Mouse (Mus musculus): ENCODE results near the gene Adamtsl2.

Gene Adamtsl2

DNA sequence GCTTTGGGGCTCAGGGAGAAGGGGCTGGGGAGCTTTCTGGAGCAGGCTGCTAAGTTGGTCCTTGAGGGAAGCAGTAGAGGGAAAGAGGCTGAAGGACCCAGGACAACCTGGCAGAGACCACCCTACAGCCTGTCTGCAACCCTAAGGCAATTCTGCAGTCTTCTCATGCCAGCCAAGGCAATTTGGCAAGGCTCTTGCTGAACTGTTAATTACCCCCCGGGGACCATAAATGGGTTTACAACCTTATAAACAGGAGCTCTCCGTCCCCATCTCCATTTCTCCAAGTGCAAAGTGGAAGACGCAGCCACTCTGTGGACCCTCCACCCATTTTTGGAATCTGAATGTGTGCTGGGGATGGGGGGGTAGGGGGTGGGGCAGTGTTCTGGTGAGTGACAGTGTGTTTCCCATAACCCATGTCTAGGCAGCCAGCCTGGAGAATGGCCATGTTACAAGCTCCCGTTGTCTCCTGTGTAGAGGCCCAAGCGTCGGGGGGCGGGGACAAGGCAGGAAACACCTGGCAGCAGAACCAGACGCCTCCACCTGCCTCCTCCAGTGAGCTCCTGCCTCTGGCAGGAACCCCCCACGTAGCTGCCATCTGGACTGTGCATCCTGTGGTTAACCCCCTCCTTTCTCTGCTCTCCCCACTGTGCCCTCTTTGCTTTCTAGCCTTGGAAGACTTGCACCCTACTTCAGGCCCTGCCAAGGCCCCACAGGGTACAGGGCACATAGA lies 42.6 kb downstream of the Adamtsl2 start:
- peak; percentile 32 for DNase-seq

DNA sequence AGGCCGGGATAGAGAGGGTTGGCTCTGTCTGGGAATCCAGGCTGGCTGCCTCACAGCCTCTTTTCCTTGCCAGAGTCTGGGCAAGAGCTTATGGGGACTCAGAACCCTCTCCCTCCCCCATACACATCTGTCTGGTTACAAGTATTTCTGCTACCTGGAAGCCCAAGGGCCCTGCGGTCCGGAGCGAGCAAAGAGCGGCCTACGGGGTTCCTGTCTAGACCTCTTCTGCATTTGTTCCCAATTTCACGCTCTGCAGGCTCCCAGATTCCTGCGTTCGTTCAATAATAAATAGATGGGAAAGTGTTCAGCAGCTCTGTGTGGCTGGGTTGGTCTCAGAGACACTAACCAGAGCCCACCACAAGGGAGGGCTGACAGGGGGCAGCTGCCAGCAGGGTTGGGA lies 43.4 kb downstream of the Adamtsl2 start:
- no peak for DNase-seq

DNA sequence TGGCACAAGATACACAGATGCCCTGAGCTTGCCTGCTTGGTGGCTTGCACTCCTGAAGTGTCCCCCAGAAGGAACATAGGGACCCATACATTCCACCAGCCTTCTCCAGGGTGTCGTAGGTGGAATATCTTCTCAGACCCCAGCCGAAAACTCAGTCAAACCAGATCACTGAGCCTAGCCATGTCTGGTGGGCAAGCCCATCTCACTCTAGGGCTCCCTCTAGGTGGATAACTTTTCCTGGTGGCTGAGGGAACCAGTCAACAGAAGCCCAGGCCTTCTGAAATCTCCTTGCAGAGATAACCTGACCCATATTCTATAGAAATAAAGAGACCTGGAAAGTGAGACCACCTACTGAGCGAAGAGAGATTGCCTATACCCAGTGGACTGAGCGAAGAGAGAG lies 43.9 kb downstream of the Adamtsl2 start:
- no peak for DNase-seq

DNA sequence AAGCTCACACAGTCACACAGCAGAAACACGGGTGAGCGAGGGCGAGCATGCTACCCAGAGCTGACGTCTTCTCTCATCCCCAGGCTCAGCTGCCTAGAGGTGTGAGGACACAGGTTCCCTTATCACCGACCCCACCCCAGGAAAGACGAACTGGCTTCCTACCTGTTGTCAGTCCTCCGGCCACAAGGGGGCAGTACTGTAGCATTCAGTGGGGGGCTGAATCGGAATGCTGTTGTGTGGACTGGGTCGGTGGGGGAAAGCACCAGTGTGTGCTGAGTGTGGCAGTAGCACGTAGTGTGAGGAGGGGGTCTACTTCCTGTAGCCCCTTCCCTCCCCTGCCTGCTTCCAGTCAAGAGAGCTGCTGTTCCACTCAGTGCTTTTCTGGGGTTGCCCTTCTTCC lies 46.8 kb downstream of the Adamtsl2 start:
- DNase-seq: peak; percentile 31

DNA sequence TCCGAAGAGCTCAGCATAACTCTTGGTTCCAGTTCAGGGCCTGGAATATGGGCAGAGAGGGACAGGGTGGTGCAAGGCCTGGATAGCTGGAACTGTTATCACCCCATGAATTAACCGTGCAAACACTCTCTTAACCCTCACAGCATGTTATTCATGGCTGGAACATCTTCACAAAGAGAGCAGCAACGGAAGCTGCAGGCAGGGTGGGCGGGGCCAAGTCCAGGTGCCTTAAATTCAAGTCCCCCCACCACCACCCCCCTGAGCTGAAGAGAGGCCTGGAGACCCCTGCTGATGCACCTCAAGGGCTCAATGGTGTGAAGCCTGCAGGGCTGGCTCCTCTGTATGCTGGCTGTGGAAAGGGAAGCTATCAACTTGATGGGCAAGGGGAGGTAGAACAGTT lies 47.3 kb downstream of the Adamtsl2 start:
- no peak for DNase-seq

DNA sequence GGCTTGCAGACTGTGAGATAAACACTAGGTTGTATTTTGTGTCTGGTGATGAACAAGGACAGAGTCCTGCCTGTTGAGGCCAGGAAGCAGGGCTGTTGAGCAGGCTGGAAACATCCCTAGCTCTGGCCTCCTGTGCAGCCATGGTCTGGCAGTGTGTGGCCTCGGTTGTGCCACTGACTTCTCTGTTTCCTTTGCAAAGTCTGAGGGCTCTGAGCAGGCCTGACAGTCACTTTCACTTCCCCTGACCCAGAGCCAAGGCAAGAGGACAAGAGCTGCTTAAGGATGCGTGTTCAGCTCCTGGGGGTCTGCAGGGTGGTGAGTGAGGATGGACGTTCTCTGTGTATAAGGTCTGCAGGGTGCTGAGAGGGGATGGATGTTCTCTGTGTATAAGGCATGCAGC lies 49.8 kb downstream of the Adamtsl2 start:
- DNase-seq: no peak

DNA sequence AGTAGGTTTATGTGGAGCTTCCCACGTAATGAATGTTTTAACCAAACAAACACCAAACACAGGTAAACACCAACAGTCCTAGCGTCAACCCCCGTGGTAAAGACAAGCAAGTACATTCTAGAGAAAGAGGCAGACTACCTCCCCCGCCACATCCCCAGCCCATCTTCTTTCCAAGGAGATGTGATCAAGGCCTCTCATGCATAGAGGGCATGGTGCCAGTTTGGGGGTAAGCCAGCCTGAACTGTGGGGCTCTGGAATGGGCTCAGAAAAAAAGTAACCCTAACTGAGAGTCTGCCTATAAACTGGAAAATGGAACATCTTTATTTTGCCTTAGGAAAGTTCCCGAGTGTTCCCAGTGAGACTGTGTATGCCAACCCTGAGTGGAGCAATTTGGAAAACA lies 56.8 kb downstream of the Adamtsl2 start:
- no peak for DNase-seq

DNA sequence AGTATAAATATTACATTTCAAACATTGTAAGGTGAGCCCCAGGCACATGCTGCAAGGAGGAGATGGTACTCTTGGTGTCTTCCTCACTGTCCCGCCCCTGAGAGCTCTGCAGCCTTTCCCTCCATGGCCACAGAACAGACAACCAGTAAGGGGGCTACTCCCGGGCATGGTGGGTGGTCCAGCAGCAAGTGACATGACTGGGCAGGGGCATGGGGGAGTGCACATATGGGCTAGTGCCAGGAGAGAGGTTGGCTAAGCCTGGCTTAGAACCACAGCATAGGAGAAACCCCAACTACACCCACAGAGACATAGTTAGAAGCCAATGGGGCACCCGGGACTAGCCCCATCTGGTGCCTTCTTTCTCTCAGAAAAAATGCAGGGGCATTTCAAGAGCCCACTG lies 57.2 kb downstream of the Adamtsl2 start:
- no peak for DNase-seq

DNA sequence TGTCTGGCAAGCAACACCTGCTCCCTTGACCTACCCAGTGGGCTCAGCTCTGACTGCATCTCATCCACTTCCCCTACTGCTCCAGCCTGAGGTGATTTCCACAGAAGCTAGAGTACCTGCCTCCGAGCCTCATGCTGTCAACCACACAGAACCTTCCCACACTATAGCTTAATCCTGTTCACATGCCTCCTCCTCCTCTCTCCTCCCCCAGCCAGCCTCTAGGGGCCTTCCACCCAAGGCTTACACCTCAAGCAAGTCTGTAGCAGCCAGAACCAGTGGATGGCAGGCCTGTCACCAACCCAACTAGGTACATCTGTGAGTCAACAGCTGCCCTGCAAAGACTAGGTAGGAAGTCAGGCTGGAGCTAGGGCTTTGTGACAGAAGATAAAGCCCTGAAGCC lies 57.6 kb downstream of the Adamtsl2 start:
- DNase-seq: no peak

DNA sequence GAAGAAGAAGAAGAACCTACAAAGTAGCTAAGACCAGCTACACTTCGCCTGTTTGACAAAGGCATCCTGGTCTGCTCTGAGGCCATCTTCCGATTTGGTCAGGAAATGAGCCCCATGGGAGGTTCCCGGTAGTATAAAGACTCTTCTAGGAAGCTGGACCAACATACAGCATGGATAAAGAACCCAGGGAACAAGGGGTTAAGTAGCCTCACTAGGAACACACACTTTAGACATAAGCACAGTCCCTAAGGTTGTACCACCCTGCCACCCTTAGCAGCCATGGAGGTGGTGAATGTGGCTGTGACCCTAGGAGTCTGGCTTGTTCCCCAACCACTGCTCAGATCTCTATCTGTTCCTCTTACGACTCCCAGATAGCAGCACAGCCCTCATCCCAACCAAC lies 59.2 kb downstream of the Adamtsl2 start:
- DNase-seq: no peak

DNA sequence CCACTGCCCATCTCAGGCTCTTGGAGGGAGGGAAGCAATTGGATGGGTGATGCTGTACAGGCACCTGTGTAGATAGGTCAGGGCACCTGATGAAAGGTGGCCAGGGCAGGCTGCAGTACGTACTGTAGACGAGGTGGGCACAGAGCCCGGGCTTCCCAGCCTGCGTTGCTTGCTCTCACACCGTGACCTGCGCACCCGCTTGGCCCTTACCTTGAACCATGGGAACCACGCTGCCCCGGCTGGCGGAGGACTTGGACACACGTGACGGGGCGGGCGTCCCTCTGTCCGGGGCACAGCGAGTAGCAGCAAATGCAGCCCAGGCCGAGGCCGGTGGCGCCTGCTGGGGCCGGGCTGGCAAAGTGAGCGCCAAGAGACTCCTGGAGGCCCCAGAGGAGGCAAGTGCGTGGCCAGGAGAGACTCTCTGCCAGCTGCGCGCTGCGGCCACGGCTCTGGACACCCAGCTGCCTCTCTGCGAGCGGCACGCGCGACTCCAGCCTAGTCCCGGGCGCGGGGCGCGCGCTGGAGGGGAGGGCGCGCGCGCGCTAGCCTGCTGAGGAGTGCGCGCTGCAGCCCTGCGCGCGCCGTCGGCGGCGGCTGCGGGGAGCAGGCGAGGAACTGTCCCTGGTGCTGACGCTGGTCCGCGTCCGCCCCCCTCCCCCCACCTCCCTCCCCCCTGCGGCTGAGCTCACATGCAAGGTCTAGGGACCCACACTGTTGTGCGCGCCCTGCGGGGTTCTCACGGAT lies 62.9 kb downstream of the Adamtsl2 start, which contains the start of gene Fam163b:
Fam163b (minus strand) TSS at position 542 of the 744 bp plus-strand sequence.
- DNase-seq: peak; percentile 29

DNA sequence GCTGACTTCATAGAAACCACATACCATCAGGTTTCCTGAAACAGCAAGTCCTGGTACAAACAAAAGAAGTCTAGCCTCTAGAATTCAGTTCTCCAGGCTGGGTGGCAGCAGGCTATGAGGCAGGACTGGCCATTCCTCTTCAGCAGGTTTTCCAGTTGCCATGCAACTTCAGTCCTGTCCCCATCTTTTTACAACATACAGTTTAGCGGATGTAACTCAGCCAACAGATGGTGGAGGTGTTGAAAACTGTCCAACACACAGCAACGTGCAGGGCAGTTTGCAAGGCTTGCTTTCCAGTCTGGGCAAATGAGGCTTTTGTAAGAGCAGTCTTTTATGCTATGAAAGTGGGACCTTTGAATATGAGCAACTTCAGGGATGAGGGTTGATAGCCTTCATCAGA lies 65.8 kb downstream of the Adamtsl2 start:
- no peak for DNase-seq

DNA sequence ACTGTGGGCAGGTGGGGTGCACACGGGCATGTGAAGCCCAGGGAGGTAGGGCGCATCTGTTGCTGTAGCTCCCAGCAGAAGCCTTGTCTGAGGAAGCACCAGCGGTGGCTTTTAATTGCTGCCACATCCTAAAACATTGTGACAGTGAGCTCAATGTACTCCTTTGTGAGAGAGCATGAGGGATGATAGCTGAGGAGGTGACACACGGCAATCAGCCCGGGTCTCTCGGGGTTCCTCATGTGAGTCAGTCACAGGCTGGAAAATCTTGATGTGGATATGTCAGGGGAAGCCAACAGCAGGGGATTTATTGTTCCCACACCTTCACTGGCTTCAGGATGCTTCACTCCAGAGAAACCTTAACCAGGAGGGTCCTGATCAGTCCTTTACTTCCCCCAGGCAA lies 67.7 kb downstream of the Adamtsl2 start:
- no peak for DNase-seq

DNA sequence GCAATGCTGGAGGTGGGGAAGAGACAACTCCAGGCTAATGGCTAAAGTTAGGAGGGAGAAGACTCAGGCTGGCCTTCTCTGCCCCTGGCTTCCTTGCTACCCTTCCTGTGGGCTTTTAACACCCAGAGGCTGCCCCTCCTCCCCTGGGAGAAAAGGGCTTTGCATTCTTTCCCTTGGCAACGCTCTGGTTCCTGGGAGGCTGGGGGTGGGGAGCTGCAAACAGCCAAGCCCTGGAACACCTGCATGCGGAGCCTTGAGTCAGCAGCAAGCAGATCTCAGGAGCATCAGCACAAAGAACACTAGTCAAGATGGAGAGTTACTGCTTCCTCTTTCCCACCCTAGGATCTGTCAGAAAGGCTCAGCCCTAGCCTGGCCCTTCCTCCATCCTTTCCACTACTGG lies 70.3 kb downstream of the Adamtsl2 start:
- no peak for DNase-seq

DNA sequence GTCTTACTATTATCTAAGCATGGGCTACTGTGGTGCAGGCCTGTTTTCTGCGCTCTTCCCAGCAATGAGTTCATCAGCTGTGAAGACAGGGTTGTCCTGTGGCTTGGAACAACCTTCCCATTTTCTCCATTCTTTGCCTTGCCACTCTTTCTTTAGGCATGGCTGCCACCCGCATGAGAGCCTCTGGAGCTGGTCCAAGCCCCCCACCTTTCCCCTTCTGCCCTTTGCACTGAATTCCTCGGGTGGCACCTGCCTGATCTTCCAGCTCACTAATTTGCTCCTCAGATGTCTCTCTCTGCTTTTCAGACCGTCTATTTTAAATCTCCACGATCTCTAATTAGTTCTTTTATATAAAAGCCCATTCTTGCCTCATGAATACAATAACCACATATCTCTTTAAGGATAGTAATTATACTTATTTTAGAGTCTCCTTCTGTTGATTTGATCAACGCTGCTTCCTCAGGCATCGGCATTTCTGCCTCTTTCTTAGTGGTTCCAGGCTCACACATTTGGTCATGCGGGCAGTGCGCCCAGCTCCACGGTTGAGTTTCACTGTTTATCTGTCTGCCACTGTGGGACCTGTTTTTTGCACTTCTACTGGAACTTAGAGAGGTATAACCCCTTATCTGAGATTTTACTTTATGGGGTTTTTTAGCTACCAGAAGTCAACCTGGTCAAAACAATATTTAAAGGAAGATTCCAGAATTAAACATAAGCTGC lies 75.4 kb downstream of the Adamtsl2 start:
- DNase-seq: no peak

DNA sequence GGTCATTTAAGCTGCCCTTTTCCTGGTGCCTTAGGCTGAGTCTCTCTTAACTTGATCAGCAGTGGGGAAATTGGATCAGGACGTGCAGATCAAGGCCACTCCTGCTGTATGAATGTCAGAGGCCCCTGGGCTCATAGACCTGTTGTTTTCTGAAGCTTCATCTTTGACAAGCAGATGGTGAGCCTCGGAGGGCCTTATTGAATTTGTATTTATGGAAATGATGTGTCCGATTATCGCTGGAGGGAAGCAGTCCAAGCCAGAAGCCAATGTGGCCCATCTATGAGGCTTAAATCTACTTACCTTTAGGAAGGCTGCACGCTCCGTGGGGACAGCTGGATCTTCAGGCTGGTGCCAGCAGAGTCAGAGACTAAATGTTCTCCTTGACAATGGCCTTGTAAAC lies 77.4 kb downstream of the Adamtsl2 start:
- no peak for DNase-seq
